Mouse (Mus musculus) MEL (cell line): ENCODE measurements around the gene Gm49450. TPM values are rescaled to one million over a fixed set of nuclear protein-coding genes. Genes with fewer than 3 reads are reported as not detected.

ENCODE experiments used
- DNase-seq: peaks from one replicate; pipeline ENCODE4 v3.0.0; 2011; ENCODE audit warnings: low read depth, low spot score
- H3K27ac ChIP-seq: 2 replicates; pipeline ENCODE4 v1.5.1; 2012; ENCODE audit warnings: low read depth, mild to moderate bottlenecking, control low read depth, low read length, moderate library complexity; ENCODE audit not compliant: control insufficient read depth
- H3K27me3 ChIP-seq, 2 experiments: fragments of 150-350 bp in 1 of 2; sonication (generic) in 1 of 2; 2 replicates each; pipeline ENCODE4 v1.6.1; 2012; ENCODE audit warnings: low read length in 2 of 2, mild to moderate bottlenecking in 2 of 2, improper control_type of control experiment in 1 of 2, moderate library complexity in 1 of 2; ENCODE audit not compliant: insufficient read depth in 2 of 2, control insufficient read depth in 1 of 2
- H3K36me3 ChIP-seq, 2 experiments: 2 replicates each; pipeline ENCODE4 v1.6.1; 2012 to 2014; ENCODE audit warnings: low read length in 2 of 2, improper control_type of control experiment in 1 of 2, inconsistent platforms in 1 of 2, mild to moderate bottlenecking in 1 of 2; ENCODE audit not compliant: insufficient read depth in 2 of 2, control insufficient read depth in 1 of 2
- H3K4me1 ChIP-seq, 2 experiments: fragments of 150-350 bp in 1 of 2; sonication (generic) in 1 of 2; 2 replicates each; pipeline ENCODE4 v1.6.1; 2012; ENCODE audit warnings: low read length in 2 of 2, improper control_type of control experiment in 1 of 2, mild to moderate bottlenecking in 1 of 2; ENCODE audit not compliant: insufficient read depth in 2 of 2, control insufficient read depth in 1 of 2
- H3K4me3 ChIP-seq, 2 experiments: fragments of 150-350 bp in 1 of 2; sonication (generic) in 1 of 2; 2 replicates each; pipeline ENCODE4 v1.5.1; 2012; ENCODE audit warnings: low read depth in 2 of 2, low read length in 2 of 2, mild to moderate bottlenecking in 2 of 2, moderate library complexity in 2 of 2, control low read depth in 1 of 2, improper control_type of control experiment in 1 of 2; ENCODE audit not compliant: control insufficient read depth in 1 of 2, insufficient read depth in 1 of 2
- H3K79me2 ChIP-seq: 2 replicates; pipeline ENCODE4 v1.6.1; 2012; ENCODE audit warnings: mild to moderate bottlenecking, low read length, moderate library complexity; ENCODE audit not compliant: control insufficient read depth, poor library complexity, insufficient read depth
- H3K9ac ChIP-seq: 2 replicates; pipeline ENCODE4 v1.6.1; 2012; ENCODE audit warnings: low read depth, mild to moderate bottlenecking, control low read depth, low read length, moderate library complexity; ENCODE audit not compliant: control insufficient read depth, poor library complexity, severe bottlenecking
- H3K9me3 ChIP-seq: fragments of 150-350 bp; sonication (generic); replicated peaks from 2 replicates; pipeline ENCODE4 v1.6.1; 2012; ENCODE audit warnings: mild to moderate bottlenecking, low read length, improper control_type of control experiment, moderate library complexity; ENCODE audit not compliant: insufficient read depth
- BHLHE40 ChIP-seq: IDR thresholded peaks from 2 replicates; pipeline ENCODE4 v1.6.1; 2012; ENCODE audit warnings: low read depth, mild to moderate bottlenecking, inconsistent platforms, low read length, improper control_type of control experiment, borderline replicate concordance
- GABPA ChIP-seq: IDR thresholded peaks from 2 replicates; pipeline ENCODE4 v1.6.1; 2012; ENCODE audit warnings: low read depth, mild to moderate bottlenecking, inconsistent platforms, low read length, improper control_type of control experiment, moderate library complexity
- GATA1 ChIP-seq: IDR thresholded peaks from 2 replicates; pipeline ENCODE4 v1.6.1; 2011; ENCODE audit warnings: low read depth, low read length, improper control_type of control experiment
- HCFC1 ChIP-seq: IDR thresholded peaks from 2 replicates; pipeline ENCODE4 v1.6.1; 2012; ENCODE audit warnings: low read depth, mild to moderate bottlenecking, inconsistent platforms, low read length, improper control_type of control experiment, moderate library complexity
- MAX ChIP-seq: IDR thresholded peaks from 2 replicates; pipeline ENCODE4 v1.6.1; 2011; ENCODE audit warnings: low read length, improper control_type of control experiment
- MAZ ChIP-seq: IDR thresholded peaks from 2 replicates; pipeline ENCODE4 v1.6.1; 2012; ENCODE audit warnings: low read depth, mild to moderate bottlenecking, inconsistent platforms, low read length, improper control_type of control experiment
- MEF2A ChIP-seq: IDR thresholded peaks from 2 replicates; pipeline ENCODE4 v1.6.1; 2014; ENCODE audit warnings: low read depth, mild to moderate bottlenecking, inconsistent platforms, low read length, improper control_type of control experiment; ENCODE audit not compliant: poor library complexity, insufficient replicate concordance, severe bottlenecking; ENCODE audit errors: extremely low read depth
- NELFE ChIP-seq: IDR thresholded peaks from 2 replicates; pipeline ENCODE4 v1.6.1; 2011; ENCODE audit warnings: low read depth, low read length, improper control_type of control experiment
- NRF1 ChIP-seq: IDR thresholded peaks from 2 replicates; pipeline ENCODE4 v1.6.1; 2014; ENCODE audit warnings: low read depth, mild to moderate bottlenecking, inconsistent platforms, low read length, improper control_type of control experiment, moderate library complexity; ENCODE audit not compliant: poor library complexity, insufficient read depth, severe bottlenecking
- POLR2A ChIP-seq, 2 experiments: IDR thresholded peaks; 2 replicates each; pipeline ENCODE4 v1.6.1; 2011 to 2012; ENCODE audit warnings: low read length in 2 of 2, mild to moderate bottlenecking in 2 of 2, control low read depth in 1 of 2, improper control_type of control experiment in 1 of 2, low read depth in 1 of 2, moderate library complexity in 1 of 2; ENCODE audit not compliant: control insufficient read depth in 1 of 2, insufficient read depth in 1 of 2, poor library complexity in 1 of 2
- POLR2AphosphoS2 ChIP-seq: IDR thresholded peaks from 2 replicates; pipeline ENCODE4 v1.6.1; 2011; ENCODE audit warnings: low read length, improper control_type of control experiment
- SIN3A ChIP-seq: IDR thresholded peaks from 2 replicates; pipeline ENCODE4 v1.6.1; 2012; ENCODE audit warnings: low read length, improper control_type of control experiment, inconsistent platforms
- TAL1 ChIP-seq: IDR thresholded peaks from 2 replicates; pipeline ENCODE4 v1.6.1; 2012; ENCODE audit warnings: mild to moderate bottlenecking, inconsistent platforms, low read length, moderate library complexity, mixed read lengths
- TBP ChIP-seq: IDR thresholded peaks from 2 replicates; pipeline ENCODE4 v1.8.0; 2011; ENCODE audit warnings: low read depth, low read length, improper control_type of control experiment
- UBTF ChIP-seq: IDR thresholded peaks from 2 replicates; pipeline ENCODE4 v1.6.1; 2012; ENCODE audit warnings: low read depth, mild to moderate bottlenecking, inconsistent platforms, low read length, improper control_type of control experiment, moderate library complexity, borderline replicate concordance; ENCODE audit not compliant: insufficient read depth
- ZC3H11A ChIP-seq: IDR thresholded peaks from 2 replicates; pipeline ENCODE4 v1.6.1; 2012; ENCODE audit warnings: low read depth, mild to moderate bottlenecking, inconsistent platforms, low read length, improper control_type of control experiment
- ZMIZ1 ChIP-seq: IDR thresholded peaks from 2 replicates; pipeline ENCODE4 v1.6.1; 2012; ENCODE audit warnings: low read depth, mild to moderate bottlenecking, inconsistent platforms, low read length, improper control_type of control experiment, moderate library complexity
- polyA plus RNA-seq, 2 experiments: library from polyadenylated mRNA; stranded (reverse) in 1 of 2; unstranded in 1 of 2; fragments of >175 nt in 1 of 2; fragments of >200 nt in 1 of 2; gene quantifications; 2 replicates each; pipeline versions ENCODE4 v1.2.1 to v1.2.4; 2012; ENCODE audit warnings: low replicate concordance in 2 of 2, low read depth in 1 of 2; ENCODE audit not compliant: insufficient read length in 2 of 2, insufficient read depth in 1 of 2, missing spikeins in 1 of 2
- total RNA-seq: library from RNA; depleted of rRNA; stranded (reverse); fragments of 300-350 nt; gene quantifications from 2 replicates; pipeline ENCODE4 v1.2.3, GENCODE M21; 2012; rRNA removed

Gene Gm49450
- total RNA-seq (not detected in 2 replicates), polyA plus RNA-seq (not detected)

- Histone ChIP-seq H3K4me1 (peaks cover 4 to 10% of the 10 kb centered on the region in 2 experiments), H3K27me3 (peaks cover 2 to 3% of the 10 kb centered on the region in 2 experiments; a peak in 3 of 4 replicates), H3K9me3 (no peaks in the 10 kb centered on the region), H3K27ac (peak within 1 kb of the TSS; percentile 46), H3K79me2 (no peaks in the 10 kb centered on the region; the same call in 1 of the 2 replicates), H3K9ac (peak within 1 kb of the TSS; percentile 75), H3K4me3 (peak within 1 kb of the TSS; percentile 92 to 93), H3K36me3 (peaks cover 0 to 9% of the 10 kb centered on the region in 2 experiments; a peak in 2 of 4 replicates)
- no peak for TF ChIP-seq ZC3H11A
- TF ChIP-seq POLR2AphosphoS2: no peak
- TF ChIP-seq HCFC1: no peak
- TF ChIP-seq GABPA: no peak
- no peak; the same call in 1 of the 2 replicates for TF ChIP-seq ZMIZ1
- peak; percentile 93 for TF ChIP-seq TBP
- peak; percentile 38; the same call in 1 of the 2 replicates for TF ChIP-seq NELFE
- no peak for TF ChIP-seq NRF1
- no peak for TF ChIP-seq BHLHE40
- 0 out of 2 replicates have a peak, but pooled peaks have one; percentile 28 for TF ChIP-seq UBTF
- peak; percentile 75 for TF ChIP-seq POLR2A (IDR thresholded peaks at IDR 0.05; ENCODE audit: control insufficient read depth in 1 of 2, insufficient read depth in 1 of 2, low read depth in 1 of 2, low read length in 2 of 2, poor library complexity in 1 of 2)
- no peak for TF ChIP-seq MAZ
- TF ChIP-seq SIN3A: no peak
- no peak for TF ChIP-seq MAX
- TF ChIP-seq TAL1: no peak
- no peak for TF ChIP-seq MEF2A
- 0 out of 2 replicates have a peak, but pooled peaks have one; percentile 3 for TF ChIP-seq GATA1
- DNase-seq: peak; percentile 91
These were observed at the start of gene Gm49450, which contains the start of gene Tuba1a for GRCm38 (mm10) chr15:98953401-98954356. Gene Gm49450 (minus strand): TSS chr15:98953551. Gene Tuba1a (minus strand): TSS chr15:98953703.
